Mouse (Mus musculus) effector memory CD4-positive, alpha-beta T cell, adult 5 months (primary cell): ENCODE data around the gene Ppfia3. TPM values are rescaled to one million over a fixed set of nuclear protein-coding genes. Genes with fewer than 3 reads are reported as not detected.

ENCODE experiments used
- polyA plus RNA-seq: library from polyadenylated mRNA; unstranded; fragments of 100-300 nt; shearing (Covaris generic); gene quantifications from one replicate; pipeline ENCODE4 v1.2.1, GENCODE M21; 2017

The Ppfia3 gene
- polyA plus RNA-seq, result 0.30 TPM

DNA sequence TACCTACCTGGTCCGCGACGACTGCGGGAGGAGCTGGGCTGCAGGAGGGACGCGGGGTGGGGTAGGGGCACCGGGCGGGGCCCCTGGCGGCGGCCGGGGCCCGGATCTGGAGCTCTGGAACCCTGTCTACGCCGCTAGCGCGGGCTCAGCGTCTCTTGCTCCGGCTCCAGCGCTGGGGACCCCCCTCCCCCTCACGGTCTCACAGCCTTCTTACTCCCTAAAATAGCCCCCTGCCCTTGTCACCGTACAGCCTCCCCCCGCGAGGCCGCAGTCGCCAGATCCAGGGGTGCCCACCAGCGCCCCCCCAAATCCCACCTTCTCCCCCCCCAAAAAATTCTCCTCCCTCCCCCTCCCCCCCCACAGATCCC is at the start of gene Ppfia3:
Gene Ppfia3, minus strand, starts transcription at position 368 of the 368 bp plus-strand sequence.

DNA sequence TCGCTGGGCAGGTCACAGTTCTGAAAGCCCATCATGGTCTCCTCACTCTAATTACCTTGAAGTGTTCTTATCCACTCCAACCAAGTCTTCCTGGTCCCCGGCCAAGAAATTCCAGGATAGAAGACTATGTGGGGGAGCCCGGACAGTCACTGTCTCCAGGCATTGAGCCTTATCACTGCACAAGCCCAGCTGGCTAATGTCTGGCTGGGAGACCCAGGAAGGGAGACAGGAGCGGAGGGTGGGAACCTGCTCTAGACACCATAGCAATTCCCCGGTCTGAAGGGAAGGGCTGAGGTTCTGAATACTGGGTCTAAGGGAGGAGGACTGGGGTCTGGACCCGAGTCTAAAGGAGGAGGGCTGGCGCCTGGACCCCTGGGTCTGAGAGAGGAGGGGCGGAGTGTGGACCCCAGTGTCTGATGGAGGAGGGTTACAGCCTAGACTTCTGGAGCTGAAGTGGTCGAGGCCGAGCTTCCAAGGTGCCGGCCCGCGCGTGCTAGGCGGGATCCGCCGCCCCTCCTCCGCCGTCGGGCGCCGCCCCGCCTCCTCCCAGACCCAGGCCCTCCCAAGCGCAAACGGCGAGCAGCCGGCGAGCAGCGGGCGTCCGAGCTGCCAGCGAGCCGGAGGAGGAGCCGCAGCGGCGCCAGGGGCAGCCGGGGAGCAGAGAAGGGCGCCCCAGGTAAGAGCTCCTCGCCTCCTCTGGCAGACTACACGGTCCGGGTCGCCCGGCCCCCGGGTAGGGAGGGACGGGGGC is 46.5 kb upstream of the Ppfia3 start, which contains the start of gene Ntf5:
Gene Ntf5, plus strand, starts transcription at position 583 of the 751 bp plus-strand sequence.

DNA sequence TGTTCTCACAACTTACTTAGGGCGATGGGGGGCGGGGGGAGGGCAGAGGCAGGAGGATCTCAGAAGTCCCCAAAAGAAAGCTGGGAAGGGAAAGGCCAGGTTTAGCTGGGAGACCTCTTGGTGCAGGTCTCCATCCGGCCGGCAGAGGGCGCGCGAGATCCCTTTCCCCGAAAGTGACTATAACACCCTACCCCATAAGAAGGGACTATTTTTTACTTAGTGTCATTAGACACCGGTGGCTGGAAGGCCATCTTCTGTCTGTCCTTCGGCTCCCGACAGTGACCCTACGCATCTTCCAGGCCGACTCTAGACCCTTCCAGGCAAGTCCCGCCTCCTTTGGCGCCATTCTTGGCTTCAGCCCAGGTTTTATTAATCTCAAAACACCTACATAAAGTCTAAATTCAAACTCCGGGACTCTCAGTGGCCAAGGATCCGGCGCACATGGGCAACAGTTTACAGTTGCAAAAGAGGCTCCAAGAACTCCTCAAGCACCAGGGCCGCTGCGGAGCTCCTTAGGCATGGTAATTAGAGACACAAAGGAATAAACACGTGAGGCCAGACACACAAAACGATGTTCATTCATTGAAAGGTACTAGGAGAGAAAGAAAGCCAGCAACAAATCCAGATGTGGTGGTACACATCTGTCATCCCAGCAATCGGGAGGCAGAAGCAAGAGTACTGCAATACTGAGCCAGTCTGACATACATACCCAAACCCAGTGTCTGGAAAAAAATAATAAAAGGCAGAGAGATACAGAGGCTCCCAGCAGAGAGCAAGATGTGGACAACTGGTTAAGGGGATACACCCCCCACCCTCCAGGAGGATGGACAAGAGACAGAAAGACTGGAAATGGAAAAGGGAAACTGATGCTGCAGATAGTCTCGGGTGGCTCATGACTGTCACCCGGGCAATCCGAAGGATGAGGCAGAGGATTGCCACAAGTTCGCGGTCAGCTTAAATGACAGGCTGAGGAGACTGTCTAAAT is 38.6 kb upstream of the Ppfia3 start, which contains the start of gene Kcna7:
Gene Kcna7, plus strand, starts transcription at position 563 of the 985 bp plus-strand sequence.

DNA sequence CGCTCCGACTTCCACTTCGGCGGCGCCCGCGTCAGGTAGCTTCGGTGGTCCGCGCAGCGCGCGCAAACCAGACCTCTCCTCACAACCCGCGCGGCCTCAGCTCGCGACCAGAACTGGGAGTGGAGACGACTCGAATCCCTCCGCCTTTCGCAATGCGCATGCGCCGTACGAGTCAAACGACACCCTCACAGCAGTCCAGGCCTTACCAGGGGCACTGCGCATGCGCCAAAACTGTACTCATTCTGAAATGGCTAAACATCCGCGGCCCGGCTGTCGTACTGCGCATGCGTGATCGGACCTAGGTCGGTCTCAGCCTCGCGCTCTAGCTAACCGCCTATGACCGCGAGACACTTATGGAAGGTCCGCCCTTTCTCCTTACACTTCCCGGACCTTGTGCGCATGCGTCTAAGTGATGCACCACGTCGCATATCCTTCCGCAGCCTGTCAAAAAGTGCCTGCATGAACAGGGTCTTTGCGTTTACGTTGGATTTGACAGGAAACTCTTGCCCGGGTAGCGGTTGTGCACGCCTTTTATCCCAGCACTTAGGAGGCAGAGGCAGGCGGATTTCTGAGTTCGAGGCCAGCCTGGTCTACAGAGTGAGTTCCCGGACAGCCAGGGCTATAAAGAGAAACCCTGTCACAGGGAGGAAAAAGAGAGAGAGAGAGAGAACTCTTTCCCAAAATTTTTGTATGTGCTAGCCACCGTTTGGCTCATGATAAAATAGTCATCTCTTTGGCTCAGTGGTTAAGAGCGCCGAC is 28.9 kb upstream of the Ppfia3 start, which contains the start of gene Snrnp70:
Gene Snrnp70, minus strand, starts transcription at position 165 of the 759 bp plus-strand sequence.

DNA sequence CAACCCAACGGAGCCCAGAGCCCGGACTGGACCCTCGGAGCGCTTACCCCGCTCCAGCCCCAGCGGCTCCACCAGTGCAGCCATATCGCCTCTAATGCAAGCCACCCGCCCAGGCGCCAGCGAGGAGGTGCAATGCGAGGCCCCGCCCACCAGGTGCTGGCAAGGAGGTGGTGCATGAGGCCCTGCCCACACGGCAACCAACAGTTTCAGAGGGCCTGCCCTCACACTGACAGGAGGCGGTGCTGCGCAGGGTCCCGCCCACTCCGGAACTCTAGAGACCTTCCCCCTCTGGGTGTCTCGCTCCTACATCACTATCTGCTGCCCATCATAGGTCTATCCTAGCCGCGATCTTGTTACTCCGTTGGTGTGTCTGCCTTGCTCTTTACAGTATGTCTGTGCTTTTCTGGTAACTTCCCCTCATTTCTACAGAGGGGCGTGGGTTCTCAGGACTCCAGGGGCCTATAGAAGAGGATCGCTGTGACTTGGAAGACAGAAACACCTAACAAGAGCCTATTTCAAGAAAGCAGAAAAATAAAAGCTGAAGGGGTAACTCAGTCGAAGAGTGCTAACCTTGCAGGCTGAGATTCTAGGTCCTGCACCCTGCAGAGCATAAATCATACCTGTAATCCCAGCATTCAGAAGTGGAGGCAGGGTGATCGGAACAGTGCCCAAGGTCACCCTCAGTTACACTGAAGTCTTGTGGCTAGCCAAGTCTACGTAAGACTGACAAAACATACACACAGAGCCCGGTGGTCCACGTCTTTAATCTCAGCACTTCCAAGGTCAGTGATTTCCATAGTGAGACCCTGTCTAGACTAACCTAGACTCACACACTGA is 3.9 kb upstream of the Ppfia3 start, which contains the start of gene Lin7b:
Gene Lin7b, minus strand, starts transcription at position 109 of the 837 bp plus-strand sequence.

DNA sequence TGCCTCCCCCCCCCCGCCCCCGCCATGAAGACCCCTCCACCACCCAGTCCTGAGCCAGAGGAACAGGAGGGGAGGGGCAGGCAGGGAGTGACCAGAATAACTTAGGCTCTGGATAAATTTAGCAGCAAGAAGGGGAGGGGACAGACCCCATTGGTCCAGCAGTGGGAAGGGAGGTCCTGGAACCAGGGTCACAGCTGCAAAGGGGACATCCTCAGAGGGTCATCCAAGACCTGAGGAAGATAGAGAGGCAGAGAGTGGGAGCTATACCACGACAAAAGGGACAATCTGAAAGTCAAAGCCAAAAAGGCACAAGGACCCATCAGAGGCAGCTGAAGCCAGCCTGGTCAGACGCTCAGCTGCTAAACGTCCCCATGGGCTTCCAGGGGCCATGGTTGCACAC is 31.8 kb downstream of the Ppfia3 start, which contains the start of gene Hrc:
Gene Hrc, plus strand, starts transcription at position 235 of the 400 bp plus-strand sequence.

DNA sequence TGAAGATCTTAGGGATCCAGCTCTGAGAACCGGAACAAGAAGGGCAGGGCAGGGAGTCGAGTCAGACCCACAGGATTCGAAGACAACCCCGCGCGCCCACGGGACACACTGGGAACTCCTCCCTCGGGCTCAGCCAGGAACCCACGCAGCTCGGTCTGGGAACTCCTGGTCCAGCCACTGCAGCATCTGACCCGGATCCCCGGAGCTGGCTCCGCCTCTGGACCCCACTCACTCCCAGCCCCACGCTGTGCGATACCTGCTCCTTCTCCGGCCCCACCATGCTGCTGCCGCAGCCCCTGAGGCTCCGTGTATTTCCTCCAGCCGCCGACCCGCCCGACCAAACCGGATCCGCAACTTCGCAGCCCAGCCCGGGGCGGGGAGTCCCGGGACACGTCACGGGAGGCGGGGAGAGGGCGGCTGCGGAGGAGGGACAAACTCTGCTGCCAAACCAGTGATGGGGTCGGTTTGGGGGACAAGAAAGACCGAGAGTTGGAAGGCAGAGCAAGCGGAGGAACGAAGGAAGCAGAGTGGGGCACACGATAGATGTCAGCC is 33.3 kb downstream of the Ppfia3 start, which contains the start of gene Trpm4:
Gene Trpm4, minus strand, starts transcription at position 350 of the 552 bp plus-strand sequence.

Other genes starting within 250 kb of the Ppfia3 start
- 1,926 TPM for gene Rps11, start 242.6 kb downstream of the Ppfia3 start, polyA plus RNA-seq
- gene Rpl13a, start 238.3 kb downstream of the Ppfia3 start, polyA plus RNA-seq, result 3,339 TPM
- gene Gm45713, start 230.8 kb downstream of the Ppfia3 start, polyA plus RNA-seq, result not detected
- gene Flt3l, start 230.6 kb downstream of the Ppfia3 start, polyA plus RNA-seq, result 136 TPM
- 26.1 TPM for gene Pih1d1, start 212.7 kb downstream of the Ppfia3 start, polyA plus RNA-seq
- 34.3 TPM for gene Aldh16a1, start 212.4 kb downstream of the Ppfia3 start, polyA plus RNA-seq
- not detected for gene Slc17a7, start 203.1 kb downstream of the Ppfia3 start, polyA plus RNA-seq
- gene Gfy, start 187.4 kb downstream of the Ppfia3 start, polyA plus RNA-seq, result not detected
- gene Pth2, start 186.0 kb downstream of the Ppfia3 start, polyA plus RNA-seq, result not detected
- gene Ccdc155, start 162.1 kb downstream of the Ppfia3 start, polyA plus RNA-seq, result not detected
- gene Dkkl1, start 154.9 kb downstream of the Ppfia3 start, polyA plus RNA-seq, result 32.1 TPM
- 1.2 TPM for gene Tead2, start 151.3 kb downstream of the Ppfia3 start, polyA plus RNA-seq
- gene Cd37, start 127.9 kb downstream of the Ppfia3 start, polyA plus RNA-seq, result 391 TPM
- not detected for gene Slc6a16, start 125.9 kb downstream of the Ppfia3 start, polyA plus RNA-seq
- not detected for gene Slc6a21, start 89.5 kb downstream of the Ppfia3 start, polyA plus RNA-seq
- 5.3 TPM for gene Trpm4, start 33.2 kb downstream of the Ppfia3 start, polyA plus RNA-seq
- gene Hrc, start 31.7 kb downstream of the Ppfia3 start, polyA plus RNA-seq, result not detected
- not detected for gene Lin7b, start 3.6 kb upstream of the Ppfia3 start, polyA plus RNA-seq
- gene Snrnp70, start 28.7 kb upstream of the Ppfia3 start, polyA plus RNA-seq, result 207 TPM
- gene Kcna7, start 38.6 kb upstream of the Ppfia3 start, polyA plus RNA-seq, result not detected
- 0.19 TPM for gene Ntf5, start 46.7 kb upstream of the Ppfia3 start, polyA plus RNA-seq
- gene Lhb, start 53.8 kb upstream of the Ppfia3 start, polyA plus RNA-seq, result not detected
- 5.5 TPM for gene Gys1, start 67.8 kb upstream of the Ppfia3 start, polyA plus RNA-seq
- gene Ruvbl2, start 71.1 kb upstream of the Ppfia3 start, polyA plus RNA-seq, result 32.9 TPM
- 2,431 TPM for gene Ftl1, start 92.9 kb upstream of the Ppfia3 start, polyA plus RNA-seq
- 199 TPM for gene Bax, start 99.9 kb upstream of the Ppfia3 start, polyA plus RNA-seq
- 2.3 TPM for gene Tulp2, start 114.9 kb upstream of the Ppfia3 start, polyA plus RNA-seq
- not detected for gene Gm45808, start 119.8 kb upstream of the Ppfia3 start, polyA plus RNA-seq
- gene Dhdh, start 121.8 kb upstream of the Ppfia3 start, polyA plus RNA-seq, result 0.60 TPM
- 208 TPM for gene Nucb1, start 143.4 kb upstream of the Ppfia3 start, polyA plus RNA-seq
- 868 TPM for gene Ppp1r15a, start 159.2 kb upstream of the Ppfia3 start, polyA plus RNA-seq
- gene Plekha4, start 159.3 kb upstream of the Ppfia3 start, polyA plus RNA-seq, result 0.39 TPM
- 0.64 TPM for gene Hsd17b14, start 187.9 kb upstream of the Ppfia3 start, polyA plus RNA-seq
- 38.4 TPM for gene Bcat2, start 203.1 kb upstream of the Ppfia3 start, polyA plus RNA-seq
- not detected for gene Fgf21, start 248.5 kb upstream of the Ppfia3 start, polyA plus RNA-seq